Mouse (Mus musculus) layer of hippocampus, postnatal 36 days (tissue): ENCODE measurements at regions not wholly inside any gene's neighbourhood (a gene's known extent, or its start where the extent isn't known, plus 50 kb on each side); places are given as distances from the start of the nearest gene placed in this dataset.

Experiments
- DNase-seq, 2 experiments: peaks; one replicate each; pipeline ENCODE4 v3.0.0; 2022

DNA sequence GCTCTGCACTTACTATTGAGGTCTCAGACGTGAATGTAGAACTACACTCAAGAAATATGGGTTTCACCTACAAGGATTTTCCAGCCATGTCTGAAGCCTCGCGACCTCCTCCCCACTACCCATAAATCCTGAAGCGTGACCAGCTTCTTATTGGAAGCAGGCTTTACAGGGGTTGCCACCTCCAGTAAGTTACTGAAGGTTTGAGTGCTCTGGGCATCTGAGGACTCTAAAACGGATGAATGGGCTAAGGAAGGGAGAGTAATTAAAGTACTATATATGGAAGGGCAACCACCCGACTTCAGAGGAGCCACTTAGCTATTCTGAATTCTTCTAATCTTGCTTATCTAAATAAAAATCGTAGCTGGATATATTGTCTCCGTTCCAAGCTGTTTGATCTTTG lies 136.1 kb upstream of the Hmga2 start:
- no peak for DNase-seq

DNA sequence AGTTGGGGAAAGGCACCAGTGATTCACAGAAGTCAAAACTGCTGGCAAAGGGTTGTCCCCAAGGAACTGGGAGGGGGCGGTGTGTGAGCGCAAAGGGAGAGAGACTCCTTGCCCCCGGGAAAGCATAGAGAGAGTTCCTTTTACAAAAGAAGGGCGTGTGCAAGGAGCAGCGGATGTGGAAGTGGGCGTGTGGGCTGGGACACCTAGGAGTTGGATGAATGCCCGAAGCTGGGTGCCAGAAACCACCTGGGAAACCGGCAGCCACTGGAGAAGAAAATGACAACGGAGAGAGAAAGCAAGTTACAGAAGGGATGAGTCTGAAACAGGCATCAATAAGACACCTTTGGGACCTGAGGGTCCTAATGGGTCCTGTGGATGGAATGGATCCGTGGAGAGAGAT lies 133.8 kb upstream of the Hmga2 start:
- DNase-seq: no peak

DNA sequence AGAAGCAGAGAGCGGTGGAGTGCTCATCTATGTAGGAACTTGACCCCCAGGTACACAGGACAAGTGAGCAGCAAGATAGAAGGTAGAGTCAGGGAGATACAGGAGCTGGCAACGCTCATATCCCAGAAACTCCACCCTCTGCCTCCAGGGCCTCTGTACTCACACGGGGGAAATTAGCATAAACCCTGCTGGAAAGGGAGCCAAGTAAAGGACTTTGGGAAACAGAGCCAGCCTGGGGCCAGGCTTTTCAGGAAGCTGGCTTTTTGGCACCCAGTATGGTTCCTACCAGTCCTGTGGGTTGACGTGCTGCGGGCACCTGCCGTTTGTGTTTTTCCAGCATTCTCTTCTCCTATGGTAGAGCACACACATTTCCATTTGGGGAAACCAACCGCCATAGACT lies 128.2 kb upstream of the Hmga2 start:
- DNase-seq: no peak

DNA sequence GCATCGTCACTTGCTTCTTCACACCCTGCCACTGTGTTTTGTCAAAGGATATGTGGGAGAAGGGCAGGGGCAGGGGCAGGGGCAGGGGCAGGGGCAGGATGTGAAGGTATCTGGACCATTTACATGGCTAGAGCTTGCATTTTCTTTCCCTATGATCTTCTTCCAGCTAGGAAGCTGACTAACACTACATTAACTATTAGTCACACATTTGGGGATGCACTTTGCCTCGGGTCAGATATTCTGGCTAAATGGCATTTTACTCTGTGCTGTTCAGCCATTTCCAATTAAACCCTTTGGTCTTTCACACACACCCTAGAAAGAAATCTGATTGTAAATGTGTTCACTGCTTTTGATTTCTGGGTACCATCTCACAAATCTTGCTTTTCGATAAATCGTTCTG lies 126.9 kb upstream of the Hmga2 start:
- no peak for DNase-seq

DNA sequence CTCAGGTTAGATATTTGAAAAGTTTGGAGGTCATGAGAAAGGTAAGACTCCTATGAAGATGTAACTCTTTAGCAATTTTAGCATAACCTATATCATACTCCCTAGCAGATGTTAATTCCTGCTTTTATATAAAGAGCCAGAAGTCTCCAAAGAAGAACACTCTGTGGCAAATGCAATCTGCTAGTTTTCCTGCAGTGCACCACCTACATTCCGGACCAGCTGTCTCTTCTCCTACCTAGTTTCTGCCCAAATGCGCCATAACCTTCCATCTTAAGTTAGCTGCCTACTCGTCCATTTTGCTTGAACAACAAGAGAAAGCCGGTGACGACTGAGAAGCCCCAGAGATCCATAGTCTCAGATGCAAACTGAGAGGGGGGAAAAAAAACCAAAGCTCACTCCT lies 124.5 kb upstream of the Hmga2 start:
- no peak for DNase-seq

DNA sequence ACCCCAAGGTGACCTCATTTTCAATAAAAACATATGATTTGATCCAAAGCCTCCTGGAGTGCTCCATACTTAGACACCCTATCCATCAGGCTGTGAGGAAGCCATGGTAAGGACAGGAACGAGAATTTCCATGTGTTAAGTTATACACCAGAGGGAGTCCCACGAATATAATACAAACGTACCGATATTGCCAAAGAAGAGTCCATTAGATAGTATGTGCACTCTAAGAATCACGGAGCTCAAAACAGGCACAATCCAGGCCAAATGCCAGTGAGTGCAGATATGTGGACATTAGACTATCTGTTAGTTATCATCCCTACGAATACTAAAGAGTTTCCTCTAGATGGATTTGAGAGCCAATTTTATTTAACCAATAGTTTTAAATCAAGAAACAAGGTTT lies 123.3 kb upstream of the Hmga2 start:
- no peak for DNase-seq

DNA sequence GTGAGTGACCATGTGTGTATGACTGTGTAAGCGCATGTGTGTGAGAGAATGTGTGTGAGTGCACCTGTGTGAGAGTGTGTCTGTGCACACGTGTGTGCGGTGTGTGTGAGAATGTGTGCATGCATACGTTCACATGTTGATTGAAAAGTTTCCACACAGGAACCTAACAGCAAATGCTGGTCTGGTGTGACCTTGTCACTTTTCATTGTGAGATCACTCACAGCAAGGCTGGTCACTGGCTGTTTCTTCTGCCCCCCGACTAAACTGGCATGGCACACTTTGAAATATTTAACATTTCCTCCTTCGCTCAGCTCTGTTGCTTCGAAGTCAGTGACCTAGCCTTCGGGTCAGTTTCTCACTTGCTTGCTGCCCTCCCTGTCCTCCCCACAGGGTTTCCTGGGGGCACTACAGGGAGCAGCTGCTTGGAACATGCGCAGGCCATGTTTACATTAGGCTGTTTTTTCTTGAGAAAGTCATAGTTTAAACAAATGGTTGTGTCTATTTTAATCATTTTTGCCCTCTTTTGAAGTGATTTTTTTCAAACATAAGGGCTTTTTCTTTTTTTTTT lies 121.1 kb upstream of the Hmga2 start:
- no peak for DNase-seq

DNA sequence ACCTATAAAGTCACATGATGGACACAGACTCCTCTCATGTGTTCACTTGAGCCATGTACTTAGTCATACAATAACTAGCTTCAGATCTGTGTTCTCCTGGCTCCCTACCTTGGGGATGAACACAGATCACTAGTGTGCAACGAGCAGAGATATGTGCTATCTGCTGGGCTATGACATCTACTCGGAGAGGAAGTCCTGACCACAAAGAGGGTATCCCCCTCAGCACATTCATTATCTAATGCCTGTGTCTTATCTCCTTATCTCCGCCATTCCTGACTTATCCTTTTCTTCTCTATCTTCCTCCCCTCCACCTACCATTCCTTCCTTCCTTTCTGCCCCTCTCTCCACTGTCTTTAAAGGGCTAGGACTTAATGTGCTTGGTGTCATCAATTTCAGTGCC lies 118.9 kb upstream of the Hmga2 start:
- no peak for DNase-seq

DNA sequence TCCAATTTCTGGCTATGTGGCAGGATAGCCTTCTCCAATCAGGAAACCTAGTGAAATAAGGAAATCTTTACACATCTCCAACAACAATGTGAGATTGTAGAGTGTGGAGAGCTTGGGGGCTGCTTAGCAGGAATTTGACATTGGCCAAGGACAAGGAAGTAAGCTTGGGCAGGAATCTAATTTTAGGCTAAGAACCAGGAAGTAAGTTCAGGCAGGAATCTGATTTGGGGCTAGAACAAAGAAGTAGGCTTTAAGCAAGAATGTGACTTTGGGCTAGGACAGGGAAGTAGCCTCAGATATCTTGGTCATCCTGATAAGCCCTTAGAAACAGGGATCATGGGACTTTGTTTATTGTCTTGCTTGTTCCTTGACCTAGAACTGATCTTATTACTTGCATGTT lies 117.6 kb upstream of the Hmga2 start:
- DNase-seq: no peak

DNA sequence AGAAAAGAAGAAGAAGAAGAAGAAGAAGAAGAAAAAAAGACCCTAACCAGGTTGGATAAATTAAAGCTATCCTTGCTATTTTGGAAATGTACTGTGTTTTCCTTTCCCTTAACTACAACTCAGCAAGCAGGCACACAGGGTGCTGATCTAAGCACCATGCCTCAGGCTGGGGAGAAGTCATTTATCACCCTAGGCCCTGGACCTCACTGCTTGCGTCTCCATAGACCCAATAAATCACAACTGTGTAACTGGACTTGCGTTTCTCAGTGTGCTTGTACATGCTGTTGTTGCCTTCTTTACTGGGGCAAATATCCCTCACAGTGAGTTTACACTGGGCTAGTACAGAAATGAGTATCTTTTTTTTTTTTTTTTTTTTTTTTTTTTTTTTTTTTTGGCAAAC lies 113.4 kb upstream of the Hmga2 start:
- DNase-seq: no peak

DNA sequence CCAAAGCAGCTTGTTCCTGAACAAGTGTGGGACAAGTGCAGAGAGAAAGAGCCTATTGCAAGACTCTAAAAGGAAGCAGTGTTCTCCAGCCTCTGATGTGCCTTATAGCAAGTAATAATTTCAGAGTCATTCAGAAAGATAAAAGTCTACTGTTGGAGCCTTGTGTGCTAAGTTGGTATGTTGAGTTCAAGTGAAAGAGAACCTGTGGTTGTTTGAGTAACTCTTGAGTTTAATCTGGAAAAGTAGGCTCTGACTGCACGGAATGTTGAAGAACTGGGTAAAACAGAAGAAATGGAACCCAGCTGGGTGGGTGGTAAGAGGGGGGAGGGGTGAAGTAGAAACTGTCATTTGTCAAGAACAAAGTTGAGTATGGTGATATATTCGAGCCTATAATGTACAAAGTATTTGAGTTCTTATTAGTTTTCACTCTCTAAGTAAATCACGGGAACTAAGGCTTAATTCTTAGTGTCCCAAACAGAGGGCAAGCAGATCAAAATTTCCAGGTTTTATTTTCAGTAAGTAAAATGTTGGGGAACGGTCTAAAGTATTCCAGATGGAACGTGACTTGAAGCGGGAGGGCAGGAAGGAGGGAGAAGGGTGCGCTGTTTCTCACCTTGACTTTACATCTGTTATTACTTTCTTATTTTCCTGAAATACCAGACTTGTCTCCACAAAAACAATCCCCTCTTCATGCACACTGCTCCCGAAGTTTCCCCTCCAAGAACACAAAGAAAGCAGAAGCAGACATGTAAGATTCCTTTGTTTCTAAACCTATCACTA lies 111.8 kb upstream of the Hmga2 start:
- no peak for DNase-seq

DNA sequence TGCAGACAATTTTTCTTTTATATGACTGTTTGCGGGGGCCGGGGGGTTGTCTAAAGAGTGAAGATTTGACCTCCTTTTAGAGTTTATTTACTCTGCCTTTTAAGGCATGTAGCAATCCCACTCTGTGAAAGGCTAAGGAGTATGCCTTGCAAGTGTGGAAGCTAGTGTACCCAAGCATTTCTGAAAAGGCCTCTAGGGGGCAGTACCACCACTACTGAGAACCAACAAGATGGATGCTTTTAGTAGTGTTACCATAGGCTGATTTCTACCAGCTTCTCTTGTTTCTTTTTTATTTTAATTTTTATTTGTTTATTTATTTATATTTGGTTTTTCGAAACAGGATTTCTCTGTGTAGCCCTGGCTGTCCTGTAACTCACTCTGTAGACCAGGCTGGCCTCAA lies 110.9 kb upstream of the Hmga2 start:
- DNase-seq: no peak

DNA sequence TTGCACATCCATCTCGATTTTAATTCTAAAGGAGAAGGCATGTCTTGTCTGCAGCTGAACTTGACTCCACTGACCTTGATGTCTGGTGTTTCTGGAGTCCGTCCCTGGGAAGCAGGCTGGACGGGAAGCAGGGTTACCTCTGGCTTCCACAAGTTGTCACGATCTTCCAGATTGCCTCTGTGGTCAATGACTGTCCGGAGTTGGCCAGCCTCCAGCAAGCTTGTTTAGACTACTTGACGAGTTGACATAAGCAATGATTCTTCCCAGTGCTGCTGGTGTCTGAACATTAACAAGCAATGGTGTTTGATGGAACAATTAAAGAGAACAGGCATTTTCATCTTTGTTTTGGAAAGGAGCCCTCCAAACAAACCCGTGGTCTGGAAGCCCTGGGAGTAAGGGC lies 106.2 kb upstream of the Hmga2 start:
- DNase-seq: no peak

DNA sequence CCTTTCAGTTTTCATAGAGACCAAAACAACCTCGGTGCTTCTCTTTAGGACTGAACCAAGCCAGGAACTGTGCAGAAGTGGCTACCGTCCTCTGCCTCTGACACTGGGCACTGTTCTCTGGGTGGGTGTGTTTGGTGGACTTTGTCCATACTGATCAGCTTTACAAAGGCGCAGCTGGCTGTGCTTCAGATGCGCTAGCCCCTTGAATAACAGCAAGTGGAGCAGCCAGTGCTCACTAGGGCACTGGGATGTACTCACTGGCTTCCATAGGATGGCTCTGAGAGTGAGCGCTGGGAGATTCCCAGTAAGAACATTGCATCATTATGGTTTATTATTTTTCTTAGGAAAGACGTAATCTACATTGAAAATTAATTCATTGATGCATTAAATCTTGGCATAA lies 105.3 kb upstream of the Hmga2 start:
- DNase-seq: no peak

DNA sequence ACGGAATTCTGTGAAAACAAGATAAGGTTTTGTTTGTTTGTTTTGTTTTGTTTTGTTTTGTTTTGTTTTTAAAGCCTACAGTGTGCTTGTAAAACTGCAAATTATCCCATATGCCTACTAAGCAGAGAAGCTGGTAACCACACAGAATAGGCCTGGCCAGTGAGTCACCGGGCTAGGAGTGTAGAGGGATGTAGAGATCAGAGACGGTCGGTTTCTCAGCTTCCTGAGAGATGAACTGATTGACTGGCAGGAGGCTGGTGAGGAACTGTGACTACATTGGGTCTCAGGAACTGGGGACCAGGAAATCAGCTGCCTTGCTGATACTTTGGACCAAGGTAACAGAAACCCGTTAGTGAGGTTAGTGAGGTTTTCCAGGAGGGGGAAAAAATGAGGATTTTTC lies 100.6 kb upstream of the Hmga2 start:
- no peak for DNase-seq

DNA sequence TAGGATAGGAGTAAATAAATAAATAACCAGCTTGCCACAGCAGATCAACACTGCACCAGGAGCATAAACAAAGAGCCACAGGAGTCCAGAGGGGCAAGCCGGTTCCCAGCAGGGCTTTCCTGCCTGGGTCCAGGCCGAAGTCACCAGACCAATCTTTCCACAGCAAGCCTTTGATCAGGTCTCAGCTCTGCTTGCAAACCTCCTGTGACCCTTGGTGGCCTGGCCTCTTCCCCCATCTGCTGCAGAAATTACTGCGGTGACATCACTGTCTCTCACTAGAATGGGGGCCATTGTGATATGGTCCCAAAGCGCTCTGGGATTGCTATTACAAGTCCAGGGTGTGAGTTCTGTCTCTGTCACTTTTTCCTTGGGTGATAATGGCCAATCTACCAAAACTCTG lies 99.9 kb upstream of the Hmga2 start:
- DNase-seq: no peak

DNA sequence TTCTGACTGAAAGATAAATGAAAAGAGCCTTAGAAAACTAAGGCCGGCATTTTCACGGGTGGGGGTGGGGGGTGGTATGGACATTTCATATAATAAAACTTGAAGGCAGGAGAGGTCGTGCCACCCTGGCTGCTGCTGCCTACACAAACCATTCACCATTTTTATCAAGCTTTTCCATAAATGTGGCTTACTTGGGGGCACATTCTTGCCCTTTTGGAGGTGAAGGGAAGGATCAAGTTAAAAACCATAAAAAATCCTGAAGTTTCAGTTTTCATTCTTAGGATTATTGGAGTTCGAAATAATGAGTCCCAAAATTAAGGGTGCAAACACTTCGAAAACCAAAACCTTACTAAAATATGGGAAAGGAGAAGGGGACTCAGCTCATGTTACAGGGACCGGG lies 95.1 kb upstream of the Hmga2 start:
- no peak for DNase-seq

DNA sequence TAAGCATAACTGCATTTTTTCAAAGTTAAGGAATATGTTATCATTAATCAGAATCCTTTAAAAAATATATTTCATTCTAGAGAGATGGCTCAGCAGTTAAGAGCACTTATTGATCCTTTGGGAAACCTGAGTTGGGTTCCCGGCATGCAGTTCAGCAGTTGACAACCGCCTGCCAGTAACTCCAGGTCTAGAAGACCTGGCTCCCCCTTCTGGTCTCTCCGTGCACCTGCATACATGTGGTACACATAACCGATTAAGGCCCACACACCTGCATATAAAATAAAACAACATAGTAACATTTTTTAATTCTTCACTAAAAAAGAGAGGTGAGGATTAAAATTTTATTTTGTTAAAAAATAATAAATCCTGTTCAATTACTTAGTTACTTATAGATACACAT lies 89.7 kb upstream of the Hmga2 start:
- DNase-seq: no peak

DNA sequence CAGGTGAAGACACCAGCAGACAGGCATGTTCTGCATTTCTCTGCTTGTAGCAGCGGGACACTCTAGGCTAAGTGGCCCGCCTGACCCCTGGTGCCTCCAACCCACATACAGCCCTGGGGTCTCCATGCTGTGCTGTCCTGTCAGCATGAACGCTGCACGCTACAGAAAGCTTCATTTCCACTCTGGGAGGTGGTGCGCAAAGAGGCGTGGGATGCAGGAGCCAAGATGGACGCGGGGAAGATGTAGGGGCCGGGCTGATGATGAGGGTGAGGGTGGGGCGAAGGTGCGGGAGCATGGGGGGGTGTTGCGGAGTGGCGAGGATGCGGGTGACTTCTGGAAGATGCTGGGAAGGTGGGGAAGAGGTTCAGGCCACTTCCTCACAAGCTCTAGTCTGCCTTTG lies 88.6 kb upstream of the Hmga2 start:
- no peak for DNase-seq

DNA sequence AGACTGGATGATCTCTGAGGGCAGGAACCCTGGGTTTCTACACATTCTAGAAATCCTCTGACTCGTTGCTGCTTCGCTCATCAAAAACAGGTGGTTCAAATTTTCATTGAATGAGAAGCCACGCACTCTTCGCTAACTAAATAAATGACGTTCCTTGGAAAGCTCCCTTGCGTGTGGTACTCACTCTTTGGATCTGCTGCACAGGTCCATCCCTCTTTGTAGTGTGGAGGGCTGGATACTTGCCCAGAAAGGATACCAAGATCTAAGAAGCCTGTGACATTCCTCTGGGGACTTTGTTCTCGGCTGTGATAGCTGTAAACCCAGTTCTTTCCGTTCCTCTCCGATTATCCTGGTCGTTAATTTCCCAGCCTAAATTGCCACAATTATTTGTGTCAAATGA lies 87.7 kb upstream of the Hmga2 start:
- no peak for DNase-seq

DNA sequence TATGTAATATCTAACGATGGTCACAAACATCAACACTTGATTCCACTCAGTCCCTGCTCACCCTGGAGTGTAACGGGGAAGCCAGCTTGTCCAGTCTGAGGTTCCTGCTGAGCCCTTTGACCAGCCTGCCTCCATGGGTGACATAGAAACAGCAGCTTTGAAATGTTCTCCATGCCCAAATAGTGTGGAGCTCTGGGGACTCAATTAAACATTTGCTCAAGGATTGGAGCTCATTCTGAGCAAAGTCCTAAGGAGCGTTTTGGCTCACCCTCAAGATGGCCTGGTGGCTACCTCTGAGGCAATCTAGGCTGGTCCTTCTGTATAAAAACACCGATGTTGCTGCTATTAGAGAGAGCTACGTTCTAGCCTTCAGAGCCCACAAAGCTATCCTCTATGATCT lies 85.6 kb upstream of the Hmga2 start:
- no peak for DNase-seq

DNA sequence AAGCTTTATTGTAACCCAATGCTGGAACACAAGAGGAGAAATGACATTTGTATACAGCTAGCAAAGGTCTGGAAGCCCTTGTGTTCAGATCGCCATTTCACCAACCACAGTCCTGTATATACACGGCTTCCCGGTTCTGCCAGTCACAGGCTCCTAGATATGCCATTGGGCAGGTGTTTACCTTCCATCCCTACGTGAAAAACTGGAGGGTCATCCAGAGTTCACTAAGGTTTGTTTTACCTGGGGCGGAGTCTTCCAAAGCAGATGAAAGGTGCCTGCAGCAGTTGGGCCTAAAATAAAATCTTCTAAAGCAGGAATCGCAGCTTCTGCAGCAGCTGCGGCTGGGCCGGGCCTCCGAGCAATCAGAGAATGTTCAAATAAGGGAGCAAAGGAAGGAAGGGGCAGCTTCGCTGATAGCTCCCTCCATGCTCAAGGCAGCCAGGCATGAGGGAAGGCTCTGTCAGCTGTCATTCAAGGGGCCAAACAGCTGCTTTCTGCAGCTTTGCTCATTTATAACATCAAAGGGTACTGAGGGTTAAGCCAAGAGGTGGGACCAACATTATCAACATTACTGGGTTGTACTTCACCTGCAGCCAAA lies 81.7 kb upstream of the Hmga2 start:
- no peak for DNase-seq

DNA sequence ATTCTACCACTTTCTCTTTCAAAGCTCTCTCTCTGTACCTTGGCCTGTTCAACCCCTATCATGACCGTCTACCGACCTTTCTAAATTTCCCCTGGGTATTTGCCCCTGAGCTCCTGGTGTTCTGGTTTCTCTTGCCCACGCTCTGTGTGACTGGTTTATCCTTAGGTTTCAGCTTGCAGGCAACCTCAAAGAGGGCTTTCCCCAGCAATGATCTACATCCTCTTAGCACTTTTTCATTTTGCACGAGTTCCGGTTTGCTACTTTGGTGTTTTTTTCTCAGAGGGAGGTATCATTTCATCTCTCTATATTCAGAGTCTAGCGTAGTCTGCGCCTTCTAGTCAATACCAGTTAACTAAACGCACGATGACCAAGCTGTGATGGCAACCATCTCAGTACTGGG lies 79.8 kb upstream of the Hmga2 start:
- DNase-seq: no peak

DNA sequence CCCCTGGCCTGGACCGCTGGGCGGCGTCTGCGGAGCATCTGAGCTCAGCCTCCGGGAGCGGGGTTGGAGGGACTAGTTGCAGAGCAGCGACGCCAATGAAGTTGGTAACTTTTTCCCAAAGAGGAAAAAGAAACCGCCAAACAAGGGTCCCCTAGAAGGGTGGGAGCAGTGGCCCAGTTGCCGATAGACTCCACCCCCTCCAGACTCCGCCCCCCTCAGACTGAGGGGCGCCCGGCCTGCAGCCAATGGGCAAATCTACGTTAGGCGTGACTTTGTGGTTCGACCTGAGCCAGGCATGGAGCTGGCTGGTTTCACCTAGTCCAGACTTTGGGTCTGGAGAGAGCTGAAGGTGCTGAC lies 76.8 kb upstream of the Hmga2 start:
- DNase-seq: no peak
